Mouse (Mus musculus) testis, postnatal 14 days (tissue): ENCODE measurements around the gene Unc80.

Experiments
- DNase-seq: peaks from one replicate; pipeline ENCODE4 v3.0.0; 2021; ENCODE audit warnings: low spot score

Unc80 gene

GRCm38 (mm10) chr1:66467821-66468703 lies at the start of gene Unc80:
Gene Unc80 (plus strand): TSS chr1:66468367.
- DNase-seq: peak; percentile 41

GRCm38 (mm10) chr1:66426073-66426472 lies 42.1 kb upstream of the Unc80 start:
- no peak for DNase-seq

GRCm38 (mm10) chr1:66430962-66431361 lies 37.2 kb upstream of the Unc80 start:
- no peak for DNase-seq

GRCm38 (mm10) chr1:66431472-66431871 lies 36.7 kb upstream of the Unc80 start:
- DNase-seq: no peak

GRCm38 (mm10) chr1:66438069-66438468 lies 30.1 kb upstream of the Unc80 start:
- DNase-seq: no peak

- DNase-seq: no peak
These were observed 25.2 kb upstream of the Unc80 start for GRCm38 (mm10) chr1:66442922-66443321.

- no peak for DNase-seq
These were observed 18.7 kb upstream of the Unc80 start for GRCm38 (mm10) chr1:66449471-66449870.

GRCm38 (mm10) chr1:66456580-66456979 lies 11.6 kb upstream of the Unc80 start:
- DNase-seq: no peak

- no peak for DNase-seq
These were observed 10.4 kb upstream of the Unc80 start for GRCm38 (mm10) chr1:66457747-66458146.

- DNase-seq: no peak
These were observed 8.8 kb upstream of the Unc80 start for GRCm38 (mm10) chr1:66459394-66459793.

- DNase-seq: no peak
These were observed 7.3 kb upstream of the Unc80 start for GRCm38 (mm10) chr1:66460850-66461249.

- DNase-seq: no peak
These were observed 495 bp downstream of the Unc80 start for GRCm38 (mm10) chr1:66468704-66469020.

- DNase-seq: no peak
These were observed 14.6 kb downstream of the Unc80 start for GRCm38 (mm10) chr1:66482751-66483150.

- DNase-seq: no peak
These were observed 24.9 kb downstream of the Unc80 start for GRCm38 (mm10) chr1:66493064-66493463.

- DNase-seq: no peak
These were observed 27.3 kb downstream of the Unc80 start for GRCm38 (mm10) chr1:66495310-66496012.

- DNase-seq: no peak
These were observed 82.6 kb downstream of the Unc80 start for GRCm38 (mm10) chr1:66550812-66551211.

GRCm38 (mm10) chr1:66552396-66552966 lies 84.3 kb downstream of the Unc80 start:
- no peak for DNase-seq

GRCm38 (mm10) chr1:66561636-66562270 lies 93.6 kb downstream of the Unc80 start:
- DNase-seq: no peak

- no peak for DNase-seq
These were observed 94.2 kb downstream of the Unc80 start for GRCm38 (mm10) chr1:66562332-66562731.

GRCm38 (mm10) chr1:66569736-66570135 lies 101.6 kb downstream of the Unc80 start:
- DNase-seq: no peak

GRCm38 (mm10) chr1:66597163-66597788 lies 129.1 kb downstream of the Unc80 start:
- no peak for DNase-seq

- DNase-seq: no peak
These were observed 140.1 kb downstream of the Unc80 start for GRCm38 (mm10) chr1:66608304-66608703.
